Mouse (Mus musculus) CH12.LX (cell line): ENCODE results near the gene Igsf21.

Source experiments
- CTCF ChIP-seq, 2 experiments: IDR thresholded peaks in 1 of 2; conservative IDR thresholded peaks in 1 of 2; 2 replicates each; pipeline ENCODE4 v1.5.1; 2011 to 2012; ENCODE audit warnings: low read depth in 2 of 2, low read length in 2 of 2, improper control_type of control experiment in 1 of 2, inconsistent platforms in 1 of 2, mild to moderate bottlenecking in 1 of 2, moderate library complexity in 1 of 2
- EP300 ChIP-seq: IDR thresholded peaks from 2 replicates; pipeline ENCODE4 v1.6.1; 2011; ENCODE audit warnings: low read length, improper control_type of control experiment
- MAX ChIP-seq: IDR thresholded peaks from 2 replicates; pipeline ENCODE4 v1.6.1; 2011; ENCODE audit warnings: low read length, improper control_type of control experiment
- MXI1 ChIP-seq: IDR thresholded peaks from 2 replicates; pipeline ENCODE4 v1.6.1; 2011; ENCODE audit warnings: mild to moderate bottlenecking, low read depth, low read length, improper control_type of control experiment
- NRF1 ChIP-seq: IDR thresholded peaks from 2 replicates; pipeline ENCODE4 v1.6.1; 2014; ENCODE audit warnings: low read depth, mild to moderate bottlenecking, inconsistent platforms, low read length, improper control_type of control experiment, moderate library complexity
- POLR2A ChIP-seq: IDR thresholded peaks from 2 replicates; pipeline ENCODE4 v1.6.1; 2011; ENCODE audit warnings: low read depth, mild to moderate bottlenecking, improper control_type of control experiment, low read length
- POLR2AphosphoS2 ChIP-seq: IDR thresholded peaks from 2 replicates; pipeline ENCODE4 v1.6.1; 2011; ENCODE audit warnings: low read depth, low read length, improper control_type of control experiment
- SIN3A ChIP-seq: IDR thresholded peaks from 2 replicates; pipeline ENCODE4 v1.6.1; 2012; ENCODE audit warnings: low read length, improper control_type of control experiment, inconsistent platforms
- TBP ChIP-seq: conservative IDR thresholded peaks from 2 replicates; pipeline ENCODE4 v1.6.1; 2011; ENCODE audit warnings: low read depth, low read length, improper control_type of control experiment
- ZC3H11A ChIP-seq: IDR thresholded peaks from 2 replicates; pipeline ENCODE4 v1.6.1; 2012; ENCODE audit warnings: low read depth, mild to moderate bottlenecking, inconsistent platforms, low read length, improper control_type of control experiment
- ZKSCAN1 ChIP-seq: IDR thresholded peaks from 2 replicates; pipeline ENCODE4 v1.6.1; 2012; ENCODE audit warnings: low read depth, inconsistent platforms, low read length, improper control_type of control experiment, borderline replicate concordance
- ZMIZ1 ChIP-seq: IDR thresholded peaks from 2 replicates; pipeline ENCODE4 v1.6.1; 2012; ENCODE audit warnings: low read depth, mild to moderate bottlenecking, inconsistent platforms, low read length, improper control_type of control experiment
- ZNF384 ChIP-seq: IDR thresholded peaks from 2 replicates; pipeline ENCODE4 v1.6.1; 2012; ENCODE audit warnings: low read depth, low read length, improper control_type of control experiment, inconsistent platforms

- TF ChIP-seq ZC3H11A: no peak
- TF ChIP-seq MXI1: no peak
- no peak for TF ChIP-seq ZKSCAN1
- TF ChIP-seq CTCF (conservative IDR thresholded peaks at IDR 0.05 in 1 of 2, IDR thresholded peaks at IDR 0.05 in 1 of 2; ENCODE audit: low read depth in 2 of 2, low read length in 2 of 2): peak in 1 of 2 experiments; percentile 9; a peak in 1 of 4 replicates
- TF ChIP-seq TBP: no peak
- TF ChIP-seq ZMIZ1: no peak
- TF ChIP-seq SIN3A: no peak
- no peak for TF ChIP-seq NRF1
- TF ChIP-seq EP300: no peak
- no peak for TF ChIP-seq MAX
- TF ChIP-seq POLR2A: no peak
- no peak for TF ChIP-seq POLR2AphosphoS2
- no peak for TF ChIP-seq ZNF384
Measured at GRCm38 (mm10) chr4:140140485-140140884, 106.1 kb downstream of the Igsf21 start.
